Mouse (Mus musculus) myocyte (in vitro differentiated cells): ENCODE measurements around the gene Iqsec1.

ENCODE experiments used
- CEBPB ChIP-seq: IDR thresholded peaks from 2 replicates; pipeline ENCODE4 v1.6.1; 2011; ENCODE audit warnings: mild to moderate bottlenecking, moderate library complexity; ENCODE audit not compliant: poor library complexity, insufficient read depth, severe bottlenecking
- E2F4 ChIP-seq: IDR thresholded peaks from one replicate; pipeline ENCODE4 v1.6.1; 2011; ENCODE audit warnings: mild to moderate bottlenecking, control low read depth, moderate library complexity; ENCODE audit not compliant: insufficient read depth
- MAX ChIP-seq: IDR thresholded peaks from one replicate; pipeline ENCODE4 v1.6.1; 2011; ENCODE audit warnings: low read depth, mild to moderate bottlenecking, control low read depth
- MYOD1 ChIP-seq, 3 experiments: IDR thresholded peaks; one replicate each; pipeline ENCODE4 v1.6.1; 2011; ENCODE audit warnings: control low read depth in 2 of 3, low read depth in 2 of 3, mild to moderate bottlenecking in 2 of 3, moderate library complexity in 1 of 3; ENCODE audit not compliant: insufficient read length in 2 of 3, control insufficient read depth in 1 of 3
- MYOG ChIP-seq, 3 experiments: IDR thresholded peaks; one replicate each; pipeline ENCODE4 v1.6.1; 2011; ENCODE audit warnings: control low read depth in 2 of 3, low read depth in 2 of 3, mild to moderate bottlenecking in 2 of 3; ENCODE audit not compliant: insufficient read length in 2 of 3, control insufficient read depth in 1 of 3, insufficient read depth in 1 of 3
- POLR2A ChIP-seq: IDR thresholded peaks from one replicate; pipeline ENCODE4 v1.6.1; 2011; ENCODE audit warnings: low read depth, mild to moderate bottlenecking, control low read depth, moderate library complexity; ENCODE audit not compliant: insufficient read length
- POLR2AphosphoS2 ChIP-seq: IDR thresholded peaks from one replicate; pipeline ENCODE4 v1.6.1; 2011; ENCODE audit warnings: low read depth, control low read depth; ENCODE audit not compliant: insufficient read length
- SRF ChIP-seq: IDR thresholded peaks from one replicate; pipeline ENCODE4 v1.6.1; 2011; ENCODE audit warnings: low read depth; ENCODE audit not compliant: control insufficient read depth, insufficient read length
- TCF12 ChIP-seq: IDR thresholded peaks from one replicate; pipeline ENCODE4 v1.6.1; 2011; ENCODE audit warnings: mild to moderate bottlenecking, control low read depth; ENCODE audit not compliant: poor library complexity, insufficient read depth, severe bottlenecking
- TCF3 ChIP-seq: IDR thresholded peaks from one replicate; pipeline ENCODE4 v1.6.1; 2011; ENCODE audit warnings: low read depth, control low read depth; ENCODE audit not compliant: insufficient read length
- USF1 ChIP-seq: IDR thresholded peaks from one replicate; pipeline ENCODE4 v1.6.1; 2011; ENCODE audit warnings: low read depth, mild to moderate bottlenecking, control low read depth, moderate library complexity

DNA sequence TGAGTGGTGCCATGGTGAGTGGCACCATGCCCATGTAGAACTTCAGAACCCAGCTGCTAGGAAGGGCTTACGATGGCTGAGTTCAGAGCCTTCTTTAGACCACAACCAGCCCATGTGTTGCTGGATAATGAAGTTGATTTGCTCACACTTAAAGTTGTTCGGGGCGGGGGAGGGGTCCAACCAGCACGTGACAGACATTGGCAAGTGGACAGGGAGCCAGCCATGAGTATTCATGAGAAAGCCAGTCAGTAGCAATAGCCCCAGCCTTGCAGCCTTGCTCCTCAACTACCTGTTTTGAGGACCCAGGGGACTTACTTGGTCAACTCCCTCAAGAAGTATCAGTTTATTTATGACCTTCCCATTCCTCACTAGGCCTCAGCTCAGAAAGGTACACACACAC is 343.5 kb downstream of the Iqsec1 start:
- TF ChIP-seq MYOG (IDR thresholded peaks at IDR 0.05; ENCODE audit: control insufficient read depth in 1 of 3, insufficient read depth in 1 of 3, insufficient read length in 2 of 3, low read depth in 2 of 3), result no peak
- TF ChIP-seq POLR2A, result no peak
- no peak for TF ChIP-seq TCF3
- no peak for TF ChIP-seq MYOD1 (IDR thresholded peaks at IDR 0.05; ENCODE audit: control insufficient read depth in 1 of 3, insufficient read length in 2 of 3, low read depth in 2 of 3)
- TF ChIP-seq USF1, result no peak
- no peak for TF ChIP-seq TCF12
- no peak for TF ChIP-seq E2F4
- TF ChIP-seq MAX, result no peak
- TF ChIP-seq CEBPB, result no peak
- no peak for TF ChIP-seq POLR2AphosphoS2
- TF ChIP-seq SRF, result no peak
